ENCODE assay signal across 22 mouse cellular contexts in the genomic region with DNA sequence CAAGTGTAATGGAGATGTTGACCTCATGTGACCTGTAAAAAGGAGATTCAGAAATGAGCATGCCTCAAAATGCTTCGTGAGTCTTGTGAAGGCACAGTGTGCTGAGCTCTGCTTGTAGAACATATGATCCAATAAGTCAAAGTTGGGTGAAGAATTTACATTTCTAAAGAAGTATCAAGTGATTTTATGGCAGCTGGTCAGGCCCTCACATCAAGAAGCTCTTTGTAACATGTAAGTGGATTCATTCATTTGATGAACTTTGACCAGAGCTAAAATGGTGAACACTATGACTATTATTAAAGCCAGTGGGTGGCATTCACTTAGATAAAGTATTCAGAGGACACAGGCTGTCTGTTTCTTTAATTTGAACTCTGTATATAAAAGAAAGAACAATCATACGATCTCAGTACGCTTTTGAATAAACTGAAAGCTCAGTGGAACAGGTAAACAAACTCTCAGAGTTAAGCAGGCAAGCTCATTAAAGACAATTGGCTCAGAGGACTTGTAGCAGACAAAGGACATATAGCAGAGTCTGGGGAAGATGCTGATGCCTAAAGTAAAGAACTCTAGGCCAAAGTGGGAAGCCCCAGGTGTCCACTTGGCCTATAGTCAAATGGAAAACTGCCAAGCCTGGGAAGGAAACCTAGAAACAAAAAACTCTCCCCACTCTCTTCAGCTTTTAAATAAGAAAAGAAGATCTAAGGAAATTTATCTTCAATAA.
A peak's percentile ranks its signal among the peaks of the same experiment; 100 is the strongest.
DNase-seq lines count a peak whose midpoint lies in the region; ATAC-seq and TF ChIP-seq lines count a peak whose summit lies in the region.
"Had no signal": no experiment of that assay in that cellular context is flagged by ENCODE, and none has a peak within 500 bp of the region (broad histone marks: within the 10 kb centered on the region; RNA-seq: fewer than 3 reads in every experiment).

No protein-coding gene starts in this region.

- no peak overlapping the region for H3K4me2 ChIP-seq in hindbrain, embryonic 12.5 days (replicated peaks)
- H3K4me2 ChIP-seq in hindbrain, embryonic 16.5 days (ENCODE audit: low read length): no peak overlapping the region
- H3K4me2 ChIP-seq: embryonic facial prominence, embryonic 13.5 days; heart, embryonic 15.5 days; kidney, embryonic 15.5 days; limb, embryonic 12.5 days; liver, embryonic 12.5 days had no signal

- no peaks in the 10 kb centered on the region for H3K27me3 ChIP-seq in cerebellum, adult 2 months (ENCODE audit: control insufficient read depth, insufficient read depth, low read length)
- H3K27me3 ChIP-seq in hindbrain, embryonic 12.5 days: no peaks in the 10 kb centered on the region
- no peaks in the 10 kb centered on the region for H3K27me3 ChIP-seq in hindbrain, embryonic 16.5 days (replicated peaks; ENCODE audit: control insufficient read depth, insufficient read depth, low read length)
- H3K27me3 ChIP-seq: embryonic facial prominence, embryonic 13.5 days; heart, embryonic 15.5 days; kidney, embryonic 15.5 days; limb, embryonic 12.5 days; liver, embryonic 12.5 days; megakaryocyte, embryonic 14.5 days had no signal

- no peak for TF ChIP-seq CTCF in cerebellum, adult 2 months (IDR thresholded peaks at IDR 0.05; ENCODE audit: borderline replicate concordance, insufficient read depth, low read depth, low read length)

- WGBS in cerebellum, adult 2 months: 12% methylated on average over 3 of the region's 3 CpGs
- 28% methylated on average over 3 of the region's 3 CpGs for WGBS in hindbrain, embryonic 12.5 days
- whole genome bisulfite sequencing in hindbrain, embryonic 16.5 days: 19% methylated on average over 3 of the region's 3 CpGs

- no peaks in the 10 kb centered on the region for H3K4me1 ChIP-seq in cerebellum, adult 2 months (ENCODE audit: control insufficient read depth, insufficient read depth, low read length)
- no peaks in the 10 kb centered on the region for H3K4me1 ChIP-seq in hindbrain, embryonic 12.5 days
- H3K4me1 ChIP-seq in hindbrain, embryonic 16.5 days (ENCODE audit: control insufficient read depth, insufficient read depth, low read depth, low read length): no peaks in the 10 kb centered on the region
- H3K4me1 ChIP-seq: embryonic facial prominence, embryonic 13.5 days; heart, embryonic 15.5 days; kidney, embryonic 15.5 days; limb, embryonic 12.5 days; liver, embryonic 12.5 days; megakaryocyte, embryonic 14.5 days had no signal

- H3K27ac ChIP-seq in cerebellum, adult 2 months (ENCODE audit: insufficient read depth, low read length): no peak overlapping the region
- no peak overlapping the region for H3K27ac ChIP-seq in hindbrain, embryonic 12.5 days
- no peak overlapping the region for H3K27ac ChIP-seq in hindbrain, embryonic 16.5 days (ENCODE audit: low read depth, low read length)
- H3K27ac ChIP-seq: embryonic facial prominence, embryonic 13.5 days; heart, embryonic 15.5 days; kidney, embryonic 15.5 days; limb, embryonic 12.5 days; liver, embryonic 12.5 days had no signal

- ATAC-seq in hindbrain, embryonic 12.5 days (ENCODE audit: low FRiP score): peak; percentile 43; the same call in 1 of the 2 replicates
- no peak for ATAC-seq in hindbrain, embryonic 16.5 days
- ATAC-seq: intestine, embryonic 16.5 days; liver, embryonic 12.5 days had no signal

- no peaks in the 10 kb centered on the region for H3K9me3 ChIP-seq in hindbrain, embryonic 12.5 days (replicated peaks)
- no peaks in the 10 kb centered on the region for H3K9me3 ChIP-seq in hindbrain, embryonic 16.5 days (ENCODE audit: control insufficient read depth, low read length)
- H3K9me3 ChIP-seq: embryonic facial prominence, embryonic 13.5 days; heart, embryonic 15.5 days; kidney, embryonic 15.5 days; limb, embryonic 12.5 days; liver, embryonic 12.5 days; megakaryocyte, embryonic 14.5 days had no signal

- no peak for TF ChIP-seq POLR2A in cerebellum, adult 2 months (IDR thresholded peaks at IDR 0.05; ENCODE audit: borderline replicate concordance, insufficient read depth, low read length)

- no peak overlapping the region for H3K4me3 ChIP-seq in cerebellum, adult 2 months (replicated peaks; ENCODE audit: insufficient read depth, low read depth, low read length)
- no peak overlapping the region for H3K4me3 ChIP-seq in hindbrain, embryonic 12.5 days
- no peak overlapping the region for H3K4me3 ChIP-seq in hindbrain, embryonic 16.5 days (ENCODE audit: low read length)
- H3K4me3 ChIP-seq: embryonic facial prominence, embryonic 13.5 days; heart, embryonic 15.5 days; kidney, embryonic 15.5 days; limb, embryonic 12.5 days; liver, embryonic 12.5 days; megakaryocyte, embryonic 14.5 days had no signal

- H3K9ac ChIP-seq in hindbrain, embryonic 12.5 days: no peak overlapping the region
- no peak overlapping the region for H3K9ac ChIP-seq in hindbrain, embryonic 16.5 days (ENCODE audit: low read depth, low read length)
- H3K9ac ChIP-seq: embryonic facial prominence, embryonic 13.5 days; heart, embryonic 15.5 days; kidney, embryonic 15.5 days; limb, embryonic 12.5 days; liver, embryonic 12.5 days had no signal

- DNase-seq in cerebellum, postnatal 10 days: peak; percentile 4 to 5
- DNase-seq in cerebellum, adult 2 months: no peak
- DNase-seq in embryo, embryonic 10 days (ENCODE audit: low spot score): peak; percentile 51
- peak; percentile 50 for DNase-seq in mesoderm, embryonic 11.5 days (ENCODE audit: low read depth, low spot score)
- no peak for DNase-seq in cerebellum, adult 8-10 months
- no peak for DNase-seq in thymus, postnatal 0 days (ENCODE audit: low spot score)
- DNase-seq: adrenal gland, adult 8-10 months; cerebellum, postnatal 25 days; gastrocnemius, postnatal 36 days; heart, postnatal 4 days; lung, adult 2 months; right cerebral cortex, postnatal 4 days; thymus, adult 2 months had no signal

- no peaks in the 10 kb centered on the region for H3K36me3 ChIP-seq in hindbrain, embryonic 12.5 days
- no peaks in the 10 kb centered on the region for H3K36me3 ChIP-seq in hindbrain, embryonic 16.5 days (ENCODE audit: control insufficient read depth, insufficient read depth, low read length)
- H3K36me3 ChIP-seq: embryonic facial prominence, embryonic 13.5 days; heart, embryonic 15.5 days; kidney, embryonic 15.5 days; limb, embryonic 12.5 days; liver, embryonic 12.5 days had no signal

Comparison
In these comparisons a context has a peak if more than half of its experiments do, and no peak if none do; other contexts are left out.
1. DNase-seq: peak in cerebellum, postnatal 10 days (2 of 2), embryo, embryonic 10 days (single experiment) and mesoderm, embryonic 11.5 days (single experiment); none in cerebellum, adult 2 months (0 of 2), cerebellum, adult 8-10 months (single experiment) and thymus, postnatal 0 days (single experiment).